Mouse (Mus musculus): ENCODE results near the gene Chmp3. TPM values are rescaled to one million over a fixed set of nuclear protein-coding genes. Genes with fewer than 3 reads are reported as not detected.

Chmp3 gene
- 10 to 100 TPM; 41.9 to 45.6 TPM for total RNA-seq (2021)
- long read RNA-seq, experiment 1, transcript Chmp3-201 (6 exons, 2,654 nt) = major isoform, 36 of 51 reads
- long read RNA-seq, experiment 1, partial matches to known transcripts = 5 of 51 reads
- long read RNA-seq, experiment 1, other reads (novel, unspliced or antisense) = 9 of 51 reads
- long read RNA-seq, experiment 2, transcript Chmp3-201 (6 exons, 2,654 nt) = major isoform, 50 of 58 reads
- long read RNA-seq, experiment 2, partial matches to known transcripts = 1 of 58 reads
- long read RNA-seq, experiment 2, other reads (novel, unspliced or antisense) = 6 of 58 reads

DNA sequence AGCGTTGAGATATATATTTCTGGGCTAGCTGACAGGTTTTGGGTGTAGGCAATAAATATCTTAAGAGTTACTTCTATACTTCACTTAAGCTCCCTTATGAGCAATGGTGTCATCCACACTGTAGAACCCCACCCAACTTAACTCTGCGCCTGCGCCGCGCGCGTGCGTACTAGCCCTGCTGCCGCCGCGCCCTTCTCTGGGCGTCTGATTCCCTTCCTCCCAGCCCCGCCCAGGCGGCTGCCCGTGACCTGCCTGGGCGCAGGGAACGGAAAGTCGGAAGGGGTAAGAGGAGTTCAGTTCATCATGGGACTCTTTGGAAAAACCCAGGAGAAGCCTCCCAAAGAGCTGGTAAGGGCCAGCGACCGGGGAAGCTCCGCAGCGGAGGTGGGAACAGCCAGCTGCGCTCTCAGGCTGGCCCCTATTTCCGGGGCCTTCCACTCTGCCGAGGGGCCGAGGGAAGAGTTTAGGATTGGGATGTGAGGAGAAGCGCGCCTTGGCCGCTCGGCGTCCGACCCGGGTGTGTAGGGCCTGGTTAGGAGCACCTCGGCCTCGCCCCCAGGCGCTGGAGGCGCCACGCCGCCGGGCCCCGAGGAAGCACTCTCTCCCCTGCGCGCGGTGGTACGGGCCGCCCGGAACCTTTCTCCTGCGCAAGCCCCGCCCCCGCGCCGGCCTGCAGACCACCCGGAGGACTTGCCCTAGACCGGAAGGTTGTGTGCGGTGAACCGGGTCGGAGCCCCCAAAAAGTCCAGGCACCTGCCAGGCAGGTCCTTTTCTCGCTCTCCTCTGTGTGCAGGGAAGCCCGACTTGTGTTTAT, at the start of gene Chmp3:
Gene Chmp3 (plus strand): TSS at position 112 of the 814 bp plus-strand sequence.
- Histone ChIP-seq H3K4me3 (peak within 1 kb of the TSS; percentile 85), H3K27ac (peak within 1 kb of the TSS; percentile 98)
- peak; percentile 98 for DNase-seq
- no peak for TF ChIP-seq CTCF (IDR thresholded peaks at IDR 0.05)
- intact Hi-C loops (cut with DNase I) = loop anchor here (2.0 to 5.0 kb wide), 3 partner anchors 49 to 102 kb away; partner anchors contain the start of genes Kdm3a and Rmnd5a

DNA sequence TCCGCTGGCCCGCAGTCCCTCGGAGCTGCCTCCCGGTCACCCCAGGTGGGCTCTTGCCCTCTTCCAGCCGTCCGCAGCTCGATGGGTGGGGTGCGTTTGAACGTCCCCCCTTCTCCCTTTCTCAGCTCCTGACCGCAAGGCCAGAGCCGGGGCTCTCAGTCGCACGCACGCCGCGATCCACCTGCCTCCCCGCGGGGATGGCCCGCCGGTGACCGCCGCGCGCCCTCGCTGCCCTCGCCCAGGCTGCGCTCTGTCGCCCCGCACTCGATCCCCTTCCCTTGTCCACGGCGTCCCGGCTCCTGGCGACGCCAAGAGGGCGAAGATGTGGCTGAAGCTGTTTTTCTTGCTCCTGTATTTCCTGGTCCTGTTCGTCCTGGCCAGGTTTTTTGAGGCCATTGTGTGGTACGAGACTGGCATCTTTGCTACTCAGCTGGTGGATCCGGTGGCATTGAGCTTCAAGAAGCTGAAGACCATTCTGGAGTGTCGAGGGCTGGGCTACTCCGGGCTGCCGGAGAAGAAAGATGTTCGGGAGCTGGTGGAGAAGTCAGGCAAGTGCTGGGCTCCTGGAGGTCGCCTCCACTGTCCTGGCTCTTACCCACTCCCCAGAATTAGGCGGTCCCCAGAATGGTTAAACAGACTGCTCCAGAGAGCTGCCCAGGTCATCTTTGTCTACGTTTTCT, 49.1 kb upstream of the Chmp3 start:
- intact Hi-C loops (cut with DNase I) = loop anchor here (2.0 to 10.0 kb wide), 5 partner anchors 50 to 327 kb away; partner anchors contain the start of genes Krcc1 and Rmnd5a
- DNase-seq = peak; percentile 67
- TF ChIP-seq CTCF (IDR thresholded peaks at IDR 0.05) = no peak
- peak overlapping the region; percentile 99 for H3K27ac ChIP-seq
- H3K4me3 ChIP-seq = peak overlapping the region; percentile 90

DNA sequence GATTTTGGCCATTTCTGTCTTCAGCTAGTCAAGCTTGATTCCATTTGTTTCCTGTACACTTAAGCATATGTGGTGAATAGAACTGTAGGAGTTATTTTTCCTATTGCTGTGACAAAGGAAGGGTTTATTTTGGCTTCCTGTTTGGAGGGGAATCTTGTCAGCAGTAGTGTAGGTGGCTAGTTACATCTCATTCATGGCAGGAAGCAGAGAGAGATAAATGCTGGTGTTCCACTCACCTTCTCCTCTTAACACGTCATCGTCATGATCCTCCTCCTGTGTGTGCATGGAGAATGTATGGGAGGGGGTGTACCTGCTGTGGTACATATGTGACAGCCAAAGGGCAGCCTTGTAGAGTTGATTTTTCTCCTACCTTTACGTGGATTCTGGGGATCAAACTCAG, 43.0 kb upstream of the Chmp3 start:
- DNase-seq = no peak
- intact Hi-C loops (cut with DNase I) = no loop called here
- TF ChIP-seq CTCF (IDR thresholded peaks at IDR 0.05) = no peak
- no peak overlapping the region for H3K27ac ChIP-seq
- no peak overlapping the region for H3K4me3 ChIP-seq

DNA sequence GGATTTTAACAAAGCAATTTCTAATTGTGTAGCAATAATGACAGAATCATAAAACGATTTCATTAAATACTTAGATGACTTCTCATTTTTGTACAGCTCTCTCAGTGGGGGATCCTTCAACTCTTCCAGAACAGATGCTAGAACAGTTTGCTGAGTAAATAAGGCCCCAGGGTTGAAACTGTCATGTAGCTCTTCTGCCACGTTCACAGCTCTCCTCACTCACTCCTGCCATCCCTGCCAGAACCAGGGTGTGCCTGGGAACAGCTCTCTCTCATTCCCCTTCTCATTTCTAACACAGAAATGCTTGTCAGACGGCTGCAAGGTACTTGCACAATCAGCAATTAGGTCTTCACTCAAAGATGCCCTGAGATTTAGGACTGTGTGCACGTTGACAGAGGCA, 40.6 kb upstream of the Chmp3 start:
- TF ChIP-seq CTCF (IDR thresholded peaks at IDR 0.05) = no peak
- intact Hi-C loops (cut with DNase I) = no loop called here

DNA sequence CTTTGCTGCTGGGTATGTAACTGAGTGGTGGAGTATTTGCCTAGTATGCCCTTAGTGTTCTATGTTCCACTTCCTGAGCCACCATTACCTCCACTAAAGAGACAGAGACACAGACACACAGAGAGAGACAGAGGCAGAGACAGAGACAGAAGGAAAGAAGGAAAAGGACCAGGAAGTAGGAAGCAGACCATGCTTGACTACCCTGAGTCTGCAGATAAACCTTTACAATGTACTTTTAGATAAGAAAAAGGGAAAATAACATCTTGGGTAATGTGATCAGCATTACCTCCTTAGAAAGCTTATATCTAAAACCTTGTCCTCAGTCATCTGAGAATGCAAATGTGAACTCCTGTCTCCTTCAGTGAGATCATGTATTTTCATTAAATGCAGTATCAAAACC, 39.9 kb upstream of the Chmp3 start:
- Histone ChIP-seq H3K4me3 (no peak overlapping the region), H3K27ac (no peak overlapping the region)
- DNase-seq = no peak
- no peak for TF ChIP-seq CTCF (IDR thresholded peaks at IDR 0.05)
- intact Hi-C loops (cut with DNase I) = no loop called here

More for the DNA sequence above, 40.6 kb upstream of the Chmp3 start:
- DNase-seq = no peak
- H3K4me3 ChIP-seq = no peak overlapping the region
- H3K27ac ChIP-seq = no peak overlapping the region

DNA sequence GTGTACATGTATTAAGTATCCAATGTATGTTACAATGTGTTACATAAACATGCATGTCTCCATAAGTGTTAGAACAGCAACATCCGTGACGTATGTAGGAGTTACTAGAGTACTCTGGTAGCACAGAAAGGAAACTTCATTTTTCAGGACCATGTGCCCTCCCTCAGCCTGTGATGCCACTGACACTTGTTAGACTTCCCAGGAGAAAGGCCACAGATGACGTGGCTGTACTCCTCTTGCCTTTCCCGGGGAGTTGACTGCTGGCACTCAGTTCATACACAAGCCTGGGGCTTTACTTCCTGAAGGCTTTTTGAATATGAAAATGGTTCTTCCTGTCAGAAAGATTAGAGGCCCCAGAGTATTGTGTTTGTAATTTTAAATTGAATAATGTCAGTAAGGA, 39.5 kb upstream of the Chmp3 start:
- no peak overlapping the region for H3K4me3 ChIP-seq
- DNase-seq = no peak
- H3K27ac ChIP-seq = no peak overlapping the region
- TF ChIP-seq CTCF (IDR thresholded peaks at IDR 0.05) = no peak
- intact Hi-C loops (cut with DNase I) = no loop called here

DNA sequence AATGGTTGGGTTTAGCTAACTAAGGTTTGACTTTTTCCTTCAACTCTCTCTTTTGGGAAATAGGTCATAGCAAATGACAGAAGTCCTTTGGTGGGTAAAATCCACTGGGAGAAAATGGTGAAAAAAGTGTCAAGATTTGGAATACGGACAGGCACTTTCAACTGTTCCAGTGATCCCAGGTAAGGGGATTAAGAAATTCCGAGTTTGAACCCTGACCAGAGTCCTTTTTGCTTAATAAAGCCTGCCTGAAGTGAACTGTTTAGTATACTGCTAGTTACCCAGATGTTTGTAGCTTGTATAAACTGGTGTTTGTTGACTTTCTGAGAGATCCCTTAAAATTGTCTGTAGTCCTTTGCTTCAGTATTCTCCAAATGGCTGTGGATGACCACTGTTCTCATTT, 37.9 kb upstream of the Chmp3 start:
- DNase-seq = no peak
- intact Hi-C loops (cut with DNase I) = no loop called here
- H3K27ac ChIP-seq = no peak overlapping the region
- H3K4me3 ChIP-seq = no peak overlapping the region
- no peak for TF ChIP-seq CTCF (IDR thresholded peaks at IDR 0.05)

DNA sequence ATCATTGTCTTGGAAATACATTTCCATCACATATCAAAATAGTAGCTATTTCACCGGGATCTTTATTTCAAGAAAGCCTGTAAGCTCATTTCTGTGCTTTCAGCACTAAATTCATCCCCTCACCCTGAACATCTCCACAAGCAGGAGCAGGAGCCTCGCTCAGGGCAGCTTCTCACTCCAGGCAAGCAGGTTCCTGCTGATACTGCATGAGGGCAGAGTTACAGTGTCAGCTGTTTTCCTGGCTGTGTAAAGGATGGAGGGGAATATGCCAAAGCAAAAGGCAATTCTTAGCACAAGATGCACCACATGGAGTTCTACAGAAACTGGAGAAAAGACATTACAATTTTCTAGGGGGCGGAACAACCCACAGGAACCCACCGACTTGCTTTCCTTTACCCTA, 24.1 kb upstream of the Chmp3 start:
- no peak for DNase-seq
- TF ChIP-seq CTCF (IDR thresholded peaks at IDR 0.05) = no peak
- Histone ChIP-seq H3K27ac (no peak overlapping the region), H3K4me3 (no peak overlapping the region)
- intact Hi-C loops (cut with DNase I) = no loop called here

DNA sequence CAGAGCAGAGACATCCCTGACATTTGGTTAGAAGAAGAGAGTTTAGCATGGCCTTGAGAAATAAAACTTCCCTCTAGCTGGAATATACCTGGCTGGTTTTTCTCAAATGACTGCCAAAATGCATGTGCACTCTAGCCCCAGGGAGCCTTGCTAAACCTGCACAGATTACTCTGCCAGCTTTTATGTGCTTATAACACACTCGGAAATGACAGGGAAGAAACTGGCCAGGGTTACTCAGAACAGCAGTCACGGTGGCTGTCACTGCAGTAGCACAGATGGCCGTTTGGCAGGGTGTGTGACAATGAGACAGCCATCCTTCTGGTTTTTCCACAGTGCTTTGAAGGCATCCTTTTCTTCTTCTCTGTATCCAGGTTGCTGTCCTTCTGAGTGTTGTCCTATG, 18.0 kb upstream of the Chmp3 start:
- Histone ChIP-seq H3K27ac (no peak overlapping the region), H3K4me3 (no peak overlapping the region)
- DNase-seq = no peak
- TF ChIP-seq CTCF (IDR thresholded peaks at IDR 0.05) = no peak
- intact Hi-C loops (cut with DNase I) = no loop called here

DNA sequence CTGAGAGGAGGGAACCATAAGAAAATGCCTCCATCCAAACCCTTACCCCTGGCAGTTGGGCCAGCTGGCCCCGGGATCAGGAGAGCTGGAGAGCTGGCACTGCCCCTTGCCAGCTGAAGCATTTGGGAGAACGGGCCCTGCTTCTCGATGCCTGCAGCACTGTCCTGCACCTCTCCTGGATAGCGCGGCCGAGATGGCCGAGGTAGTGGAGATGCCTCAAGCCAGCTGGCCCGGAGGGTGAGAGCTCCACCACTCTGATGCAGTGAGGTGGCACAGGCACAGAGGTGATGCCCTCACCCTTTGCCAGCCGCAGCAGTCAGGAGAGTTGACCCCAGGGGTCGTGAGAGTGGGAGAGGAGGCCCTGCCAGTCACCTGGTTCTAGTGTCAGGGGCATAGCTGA, 16.5 kb upstream of the Chmp3 start:
- H3K4me3 ChIP-seq = no peak overlapping the region
- intact Hi-C loops (cut with DNase I) = no loop called here
- no peak for DNase-seq
- TF ChIP-seq CTCF (IDR thresholded peaks at IDR 0.05) = no peak
- H3K27ac ChIP-seq = no peak overlapping the region

DNA sequence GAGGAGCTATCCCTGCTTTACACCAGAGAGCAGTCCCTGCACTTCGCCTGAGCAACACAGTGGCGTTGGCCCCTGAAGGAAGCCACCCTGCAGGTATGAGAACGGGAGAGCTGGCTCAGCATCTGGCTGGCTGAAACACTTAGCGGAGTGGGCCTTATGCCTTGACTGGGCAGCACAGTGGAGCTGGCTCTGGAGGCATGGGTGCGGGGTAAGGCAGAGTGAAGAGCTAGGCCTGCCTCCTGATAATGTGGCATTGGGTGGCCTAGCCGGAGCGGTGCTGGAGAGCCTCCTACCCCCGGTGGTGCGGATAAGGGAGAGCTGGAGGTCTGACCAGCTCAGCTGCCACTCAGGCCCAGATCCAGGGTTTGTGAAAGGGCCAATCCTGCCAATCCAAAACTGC, 15.8 kb upstream of the Chmp3 start:
- Histone ChIP-seq H3K27ac (no peak overlapping the region), H3K4me3 (no peak overlapping the region)
- intact Hi-C loops (cut with DNase I) = no loop called here
- no peak for DNase-seq
- no peak for TF ChIP-seq CTCF (IDR thresholded peaks at IDR 0.05)

DNA sequence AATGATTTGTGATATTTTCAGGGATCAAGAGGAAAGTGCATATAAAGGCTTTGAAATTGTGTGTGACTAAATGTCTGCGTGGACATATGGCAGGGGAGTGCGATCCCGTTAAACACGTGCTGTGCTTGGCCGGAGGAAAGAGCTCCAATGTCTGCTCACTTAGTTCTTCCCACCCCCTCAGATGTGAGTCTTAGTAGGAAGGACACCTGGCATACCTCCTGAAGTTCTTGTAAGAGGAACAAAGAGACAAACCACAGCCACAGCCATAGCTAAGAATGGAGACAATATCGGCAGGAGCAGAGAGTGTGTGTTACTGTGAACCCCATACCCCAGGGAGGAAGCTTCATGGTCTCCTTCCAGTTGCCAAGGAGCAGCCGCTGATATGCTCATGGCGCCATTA, 13.4 kb upstream of the Chmp3 start:
- Histone ChIP-seq H3K27ac (no peak overlapping the region), H3K4me3 (no peak overlapping the region)
- intact Hi-C loops (cut with DNase I) = no loop called here
- no peak for TF ChIP-seq CTCF (IDR thresholded peaks at IDR 0.05)
- no peak for DNase-seq

DNA sequence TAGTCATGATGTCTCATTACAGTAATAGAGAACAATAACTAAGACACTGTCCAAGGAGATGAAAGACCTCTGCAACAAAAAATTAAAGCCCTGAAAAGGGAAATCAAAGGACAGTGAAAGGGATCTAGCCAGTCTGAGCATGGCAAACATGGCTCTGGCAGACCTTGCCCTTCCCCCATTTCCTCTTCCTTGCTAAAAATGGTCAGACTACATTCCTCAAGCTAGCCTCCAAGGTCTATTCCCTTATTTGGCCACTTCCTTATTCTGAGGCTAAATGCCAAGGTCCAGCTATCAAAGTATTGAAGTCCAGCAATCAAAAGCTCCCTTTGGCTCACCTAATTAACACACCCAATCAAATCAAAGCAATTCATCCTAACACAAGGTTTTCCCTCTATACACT, 6.3 kb upstream of the Chmp3 start:
- no peak for TF ChIP-seq CTCF (IDR thresholded peaks at IDR 0.05)
- intact Hi-C loops (cut with DNase I) = no loop called here
- Histone ChIP-seq H3K4me3 (no peak overlapping the region), H3K27ac (no peak overlapping the region)
- no peak for DNase-seq

All from gastrocnemius, adult 2 months (tissue).